Mouse (Mus musculus): ENCODE results near the gene Appl1. TPM values are rescaled to one million over a fixed set of nuclear protein-coding genes. Genes with fewer than 3 reads are reported as not detected.

Appl1 gene
- polyA plus RNA-seq, 1 experiment from 2014 or later = 62.4 TPM

DNA sequence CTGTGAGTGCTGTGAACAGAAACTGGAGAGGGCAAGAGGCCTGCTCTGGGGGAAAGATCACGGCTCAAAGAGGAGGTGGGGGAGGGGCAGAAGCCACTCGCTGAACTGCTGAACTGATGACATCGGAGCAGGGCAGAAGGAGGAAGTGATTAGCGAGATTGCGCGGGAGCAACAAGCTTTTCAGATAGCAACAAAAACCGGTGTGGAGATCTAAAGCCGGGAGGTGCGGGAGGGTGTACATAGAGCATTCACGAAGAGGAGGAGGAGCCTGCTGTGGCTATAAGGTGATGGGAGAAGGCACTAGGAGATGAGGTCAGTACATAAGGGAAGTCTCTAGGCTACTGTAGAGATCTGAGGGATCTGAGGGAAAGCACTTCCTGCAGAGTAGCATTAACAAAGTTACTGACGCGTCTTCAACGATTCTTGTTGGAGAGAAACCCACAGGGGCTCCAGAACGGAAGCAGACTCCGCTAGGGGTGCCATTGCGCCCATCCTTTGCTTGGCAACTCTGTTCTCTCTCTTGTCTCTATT lies 23.2 kb upstream of the Appl1 start, which contains the start of gene Hesx1:
Hesx1 (plus strand) TSS at position 206 of the 531 bp plus-strand sequence.
- Histone ChIP-seq H3K9ac (ENCODE audit: low read length) (peak within 1 kb of the TSS; percentile 40; the same call in 1 of the 2 replicates), H3K36me3 (ENCODE audit: control insufficient read depth, insufficient read depth, low read length) (no peaks in the 10 kb centered on the region), H3K27me3 (replicated peaks; ENCODE audit: control insufficient read depth, insufficient read depth, low read length) (no peaks in the 10 kb centered on the region; the same call in 1 of the 2 replicates), H3K4me3 (ENCODE audit: low read depth, low read length) (peak within 1 kb of the TSS; percentile 17), H3K4me1 (ENCODE audit: control insufficient read depth, insufficient read depth, low read length) (0 out of 2 replicates have a peak, but pooled peaks cover 2% of the 10 kb centered on the region), H3K4me2 (ENCODE audit: low read length) (peak within 1 kb of the TSS; percentile 46), H3K27ac (ENCODE audit: low read depth, low read length) (no peak within 1 kb of the TSS), H3K9me3 (replicated peaks; ENCODE audit: control insufficient read depth, low read length) (no peaks in the 10 kb centered on the region)
- peak; percentile 43 for DNase-seq (ENCODE audit: low spot score)
- whole genome bisulfite sequencing = 14% methylated on average over 16 of the region's 16 CpGs
- ATAC-seq = no peak

GRCm38 (mm10) chr14:26993427-26993826 lies 22.4 kb upstream of the Appl1 start:
- 88% methylated on average over 3 of the region's 3 CpGs for WGBS

GRCm38 (mm10) chr14:26991622-26992021 lies 20.6 kb upstream of the Appl1 start:
- Histone ChIP-seq H3K27ac (ENCODE audit: low read depth, low read length) (no peak overlapping the region), H3K36me3 (ENCODE audit: control insufficient read depth, insufficient read depth, low read length) (no peaks in the 10 kb centered on the region), H3K27me3 (replicated peaks; ENCODE audit: control insufficient read depth, insufficient read depth, low read length) (no peaks in the 10 kb centered on the region; the same call in 1 of the 2 replicates), H3K9me3 (replicated peaks; ENCODE audit: control insufficient read depth, low read length) (no peaks in the 10 kb centered on the region), H3K4me1 (ENCODE audit: control insufficient read depth, insufficient read depth, low read length) (0 out of 2 replicates have a peak, but pooled peaks cover 2% of the 10 kb centered on the region), H3K4me3 (ENCODE audit: low read depth, low read length) (no peak overlapping the region), H3K9ac (ENCODE audit: low read length) (no peak overlapping the region), H3K4me2 (ENCODE audit: low read length) (no peak overlapping the region)
- DNase-seq (ENCODE audit: low spot score) (no peak), ATAC-seq (no peak)
- WGBS = 66% methylated on average over 18 of the region's 18 CpGs

More at GRCm38 (mm10) chr14:26993427-26993826, 22.4 kb upstream of the Appl1 start:
- ATAC-seq (no peak), DNase-seq (ENCODE audit: low spot score) (no peak)
- Histone ChIP-seq H3K27ac (ENCODE audit: low read depth, low read length) (no peak overlapping the region), H3K27me3 (replicated peaks; ENCODE audit: control insufficient read depth, insufficient read depth, low read length) (no peaks in the 10 kb centered on the region; the same call in 1 of the 2 replicates), H3K4me2 (ENCODE audit: low read length) (no peak overlapping the region), H3K4me1 (ENCODE audit: control insufficient read depth, insufficient read depth, low read length) (0 out of 2 replicates have a peak, but pooled peaks cover 2% of the 10 kb centered on the region), H3K9ac (ENCODE audit: low read length) (no peak overlapping the region), H3K4me3 (ENCODE audit: low read depth, low read length) (no peak overlapping the region), H3K9me3 (replicated peaks; ENCODE audit: control insufficient read depth, low read length) (no peaks in the 10 kb centered on the region), H3K36me3 (ENCODE audit: control insufficient read depth, insufficient read depth, low read length) (no peaks in the 10 kb centered on the region)

- Histone ChIP-seq H3K9me3 (replicated peaks; ENCODE audit: control insufficient read depth, low read length) (no peaks in the 10 kb centered on the region), H3K9ac (ENCODE audit: low read length) (no peak overlapping the region), H3K27me3 (replicated peaks; ENCODE audit: control insufficient read depth, insufficient read depth, low read length) (no peaks in the 10 kb centered on the region), H3K4me1 (ENCODE audit: control insufficient read depth, insufficient read depth, low read length) (no peaks in the 10 kb centered on the region), H3K36me3 (ENCODE audit: control insufficient read depth, insufficient read depth, low read length) (no peaks in the 10 kb centered on the region), H3K4me2 (ENCODE audit: low read length) (no peak overlapping the region), H3K27ac (ENCODE audit: low read depth, low read length) (no peak overlapping the region), H3K4me3 (ENCODE audit: low read depth, low read length) (no peak overlapping the region)
- DNase-seq (ENCODE audit: low spot score) (peak; percentile 14), ATAC-seq (no peak)
- 79% methylated on average over 2 of the region's 2 CpGs for WGBS
These were observed 17.7 kb upstream of the Appl1 start for GRCm38 (mm10) chr14:26988694-26989093.

DNA sequence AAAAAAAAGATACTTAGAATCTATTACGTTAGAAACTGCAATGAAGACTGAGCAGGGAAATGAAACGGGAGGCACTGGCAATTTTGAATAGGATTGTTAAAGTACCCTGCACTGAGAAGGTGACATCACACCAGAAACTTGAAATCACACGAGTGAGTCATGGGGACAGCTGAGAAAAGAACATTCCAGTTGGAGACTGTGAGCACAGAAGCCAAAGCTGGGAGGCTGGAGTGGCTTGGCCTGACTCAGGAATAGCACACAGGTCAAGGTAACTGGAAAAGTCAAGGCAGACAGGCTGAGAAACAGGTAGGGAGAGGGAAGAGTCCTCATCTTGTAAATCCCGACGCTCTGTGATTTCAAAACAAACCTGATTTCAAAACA lies 11.1 kb upstream of the Appl1 start:
- no peak for DNase-seq (ENCODE audit: low spot score)
- 83% methylated on average over 5 of the region's 5 CpGs for WGBS

GRCm38 (mm10) chr14:26981494-26982149 lies 10.6 kb upstream of the Appl1 start:
- Histone ChIP-seq H3K27me3 (replicated peaks; ENCODE audit: control insufficient read depth, insufficient read depth, low read length) (no peaks in the 10 kb centered on the region), H3K27ac (ENCODE audit: low read depth, low read length) (no peak overlapping the region), H3K4me2 (ENCODE audit: low read length) (no peak overlapping the region), H3K36me3 (ENCODE audit: control insufficient read depth, insufficient read depth, low read length) (no peaks in the 10 kb centered on the region), H3K4me1 (ENCODE audit: control insufficient read depth, insufficient read depth, low read length) (no peaks in the 10 kb centered on the region), H3K9me3 (replicated peaks; ENCODE audit: control insufficient read depth, low read length) (peaks cover 6% of the 10 kb centered on the region), H3K4me3 (ENCODE audit: low read depth, low read length) (no peak overlapping the region), H3K9ac (ENCODE audit: low read length) (no peak overlapping the region)
- ATAC-seq = no peak
- no peak for DNase-seq (ENCODE audit: low spot score)
- WGBS = 78% methylated on average over 5 of the region's 5 CpGs

More for the DNA sequence above, 11.1 kb upstream of the Appl1 start:
- H3K27me3 ChIP-seq (replicated peaks; ENCODE audit: control insufficient read depth, insufficient read depth, low read length) = no peaks in the 10 kb centered on the region
- no peaks in the 10 kb centered on the region for H3K4me1 ChIP-seq (ENCODE audit: control insufficient read depth, insufficient read depth, low read length)
- H3K27ac ChIP-seq (ENCODE audit: low read depth, low read length) = no peak overlapping the region
- H3K9me3 ChIP-seq (replicated peaks; ENCODE audit: control insufficient read depth, low read length) = peaks cover 6% of the 10 kb centered on the region
- H3K4me2 ChIP-seq (ENCODE audit: low read length) = no peak overlapping the region
- no peaks in the 10 kb centered on the region for H3K36me3 ChIP-seq (ENCODE audit: control insufficient read depth, insufficient read depth, low read length)
- no peak for ATAC-seq
- H3K9ac ChIP-seq (ENCODE audit: low read length) = no peak overlapping the region
- H3K4me3 ChIP-seq (ENCODE audit: low read depth, low read length) = no peak overlapping the region

DNA sequence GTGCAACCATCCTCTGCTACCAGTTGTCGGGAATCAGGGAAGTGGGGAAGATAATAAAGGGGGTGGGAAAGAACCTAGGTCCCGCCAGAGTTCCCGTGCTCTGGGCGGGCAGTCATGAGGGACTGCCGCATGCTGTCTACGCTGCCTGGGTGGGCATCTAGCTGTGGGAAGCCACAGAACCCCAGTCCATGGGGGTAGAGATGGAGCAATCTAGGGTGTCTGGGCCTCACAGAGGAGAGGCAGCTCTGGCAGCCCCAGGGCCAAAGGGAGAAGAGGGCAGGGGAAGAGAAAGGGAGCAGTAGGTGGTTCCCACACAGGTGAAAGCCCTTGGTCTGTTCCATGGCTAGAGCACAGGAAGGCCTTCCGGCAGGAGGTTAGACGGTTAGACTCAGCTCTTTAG lies 10.0 kb upstream of the Appl1 start:
- Histone ChIP-seq H3K27ac (ENCODE audit: low read depth, low read length) (no peak overlapping the region), H3K9ac (ENCODE audit: low read length) (no peak overlapping the region), H3K4me3 (ENCODE audit: low read depth, low read length) (no peak overlapping the region), H3K36me3 (ENCODE audit: control insufficient read depth, insufficient read depth, low read length) (no peaks in the 10 kb centered on the region), H3K4me1 (ENCODE audit: control insufficient read depth, insufficient read depth, low read length) (no peaks in the 10 kb centered on the region), H3K4me2 (ENCODE audit: low read length) (no peak overlapping the region), H3K27me3 (replicated peaks; ENCODE audit: control insufficient read depth, insufficient read depth, low read length) (no peaks in the 10 kb centered on the region), H3K9me3 (replicated peaks; ENCODE audit: control insufficient read depth, low read length) (peaks cover 6% of the 10 kb centered on the region)
- ATAC-seq (no peak), DNase-seq (ENCODE audit: low spot score) (no peak)
- WGBS = 92% methylated on average over 8 of the region's 8 CpGs

DNA sequence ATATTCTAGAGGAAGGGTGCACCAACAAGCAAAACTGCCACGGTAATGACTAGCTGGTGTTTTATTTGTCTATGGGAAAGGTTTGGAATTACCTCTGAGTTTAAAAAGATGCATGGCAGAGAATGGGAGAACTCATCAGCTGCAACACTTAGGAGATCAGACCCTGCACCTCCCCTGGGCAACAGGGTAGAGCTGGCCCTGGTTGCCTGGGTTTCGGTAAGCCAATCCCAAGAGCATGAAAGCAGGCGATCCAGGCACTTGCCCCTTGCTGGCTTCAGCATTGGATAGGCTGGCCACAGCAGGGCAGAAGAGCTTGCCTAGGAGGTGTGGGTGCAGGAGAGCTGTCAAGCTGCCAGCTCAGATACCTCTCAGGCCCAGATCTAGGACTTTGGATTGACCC lies 8.8 kb upstream of the Appl1 start:
- Histone ChIP-seq H3K9ac (ENCODE audit: low read length) (no peak overlapping the region), H3K4me2 (ENCODE audit: low read length) (no peak overlapping the region), H3K27me3 (replicated peaks; ENCODE audit: control insufficient read depth, insufficient read depth, low read length) (no peaks in the 10 kb centered on the region), H3K36me3 (ENCODE audit: control insufficient read depth, insufficient read depth, low read length) (no peaks in the 10 kb centered on the region), H3K9me3 (replicated peaks; ENCODE audit: control insufficient read depth, low read length) (peaks cover 6% of the 10 kb centered on the region), H3K4me3 (ENCODE audit: low read depth, low read length) (no peak overlapping the region), H3K27ac (ENCODE audit: low read depth, low read length) (no peak overlapping the region), H3K4me1 (ENCODE audit: control insufficient read depth, insufficient read depth, low read length) (no peaks in the 10 kb centered on the region)
- DNase-seq (ENCODE audit: low spot score) (no peak), ATAC-seq (no peak)
- whole genome bisulfite sequencing = 89% methylated on average over 3 of the region's 3 CpGs

DNA sequence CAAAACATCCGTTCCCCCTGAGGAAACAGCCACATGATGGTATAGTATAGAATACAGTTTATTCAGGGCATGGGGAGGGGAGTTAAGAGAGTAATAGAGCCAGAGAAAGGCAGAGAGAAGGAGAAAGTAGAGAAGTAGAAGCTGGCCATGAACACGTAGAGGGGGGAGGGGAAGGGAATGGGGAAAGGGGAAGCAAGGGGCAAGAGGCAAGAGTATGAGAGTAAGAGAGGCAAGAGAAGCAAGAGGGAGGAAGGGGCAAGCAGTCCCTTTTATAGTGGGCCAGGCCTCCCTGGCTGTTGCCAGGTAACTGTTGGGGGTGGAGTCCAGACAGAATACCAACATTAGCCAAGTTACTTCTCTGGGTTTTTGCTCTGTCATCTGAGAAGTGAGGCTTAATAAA lies 6.5 kb upstream of the Appl1 start:
- no peak overlapping the region for H3K4me3 ChIP-seq (ENCODE audit: low read depth, low read length)
- WGBS = 43% methylated on average over 2 of the region's 2 CpGs
- H3K4me2 ChIP-seq (ENCODE audit: low read length) = no peak overlapping the region
- H3K36me3 ChIP-seq (ENCODE audit: control insufficient read depth, insufficient read depth, low read length) = no peaks in the 10 kb centered on the region
- H3K27me3 ChIP-seq (replicated peaks; ENCODE audit: control insufficient read depth, insufficient read depth, low read length) = no peaks in the 10 kb centered on the region
- H3K27ac ChIP-seq (ENCODE audit: low read depth, low read length) = no peak overlapping the region
- DNase-seq (ENCODE audit: low spot score) (no peak), ATAC-seq (no peak)
- H3K4me1 ChIP-seq (ENCODE audit: control insufficient read depth, insufficient read depth, low read length) = no peaks in the 10 kb centered on the region
- no peak overlapping the region for H3K9ac ChIP-seq (ENCODE audit: low read length)
- peaks cover 6% of the 10 kb centered on the region for H3K9me3 ChIP-seq (replicated peaks; ENCODE audit: control insufficient read depth, low read length)
